Mouse (Mus musculus) liver, embryonic 11.5 days (tissue): ENCODE measurements around the gene Rgs3. TPM values are rescaled to one million over a fixed set of nuclear protein-coding genes. Genes with fewer than 3 reads are reported as not detected.

ENCODE experiments used
- ATAC-seq: fragments of 200-750 bp; cut with Nextera tagmentation; replicated peaks from 2 replicates; pipeline ENCODE4 v1.8.0; 2017; ENCODE audit warnings: moderate number of reproducible peaks, mild to moderate bottlenecking, moderate TSS enrichment, moderate library complexity; ENCODE audit not compliant: low FRiP score
- DNase-seq: peaks from one replicate; pipeline ENCODE4 v3.0.0-alpha.2; 2017; ENCODE audit warnings: low spot score
- H3K27ac ChIP-seq: fragments of 300-500 bp; sonication (generic); 2 replicates; pipeline ENCODE4 v1.5.1; 2014; ENCODE audit warnings: mild to moderate bottlenecking, low read depth, low read length, control low read depth
- H3K27me3 ChIP-seq: fragments of 300-500 bp; sonication (generic); replicated peaks from 2 replicates; pipeline ENCODE4 v1.6.1; 2014; ENCODE audit warnings: low read length, mixed read lengths; ENCODE audit not compliant: control insufficient read depth, insufficient read depth
- H3K36me3 ChIP-seq: fragments of 300-500 bp; sonication (generic); 2 replicates; pipeline ENCODE4 v1.6.1; 2014; ENCODE audit warnings: mild to moderate bottlenecking, low read length, moderate library complexity, mixed read lengths; ENCODE audit not compliant: control insufficient read depth, insufficient read depth
- H3K4me1 ChIP-seq: fragments of 300-500 bp; sonication (generic); replicated peaks from 2 replicates; pipeline ENCODE4 v1.6.1; 2014; ENCODE audit warnings: low read length, mixed read lengths; ENCODE audit not compliant: control insufficient read depth, insufficient read depth
- H3K4me2 ChIP-seq: fragments of 300-500 bp; sonication (generic); 2 replicates; pipeline ENCODE4 v1.6.1; 2014; ENCODE audit warnings: mild to moderate bottlenecking, control low read depth, moderate library complexity
- H3K4me3 ChIP-seq: fragments of 300-500 bp; sonication (generic); 2 replicates; pipeline ENCODE4 v1.5.1; 2014; ENCODE audit warnings: low read depth, low read length, control low read depth
- H3K9ac ChIP-seq: fragments of 300-500 bp; sonication (generic); 2 replicates; pipeline ENCODE4 v1.6.1; 2014; ENCODE audit warnings: low read depth, low read length, control low read depth
- H3K9me3 ChIP-seq: fragments of 300-500 bp; sonication (generic); 2 replicates; pipeline ENCODE4 v1.6.1; 2016; ENCODE audit warnings: low read length, inconsistent platforms, mixed read lengths; ENCODE audit not compliant: control insufficient read depth
- WGBS: fragments of 180-500 bp; shearing (Covaris S2); extraction: QIAGEN DNeasy Blood & Tissue Kit; methylation state at CpG from one replicate; pipeline ENCODE4 v1.1.7; 2014; 5-methylcytosine and 5-hydroxymethylcytosine counted together
- polyA plus RNA-seq: library from polyadenylated mRNA; unstranded; fragments of >200 nt; fragmentation: Nextera tagmentation; extraction: Ambion mirVana; gene quantifications from 2 replicates; pipeline ENCODE4 v1.2.1, GENCODE M21; 2014

Rgs3 gene
- polyA plus RNA-seq, 1 experiment from 2014 or later = 12.3 TPM

- H3K4me3 ChIP-seq = no peak overlapping the region
- WGBS = 86% methylated on average over 4 of the region's 4 CpGs
- peaks cover 16% of the 10 kb centered on the region for H3K4me1 ChIP-seq
- no peak overlapping the region for H3K27ac ChIP-seq
- ATAC-seq = no peak
- no peaks in the 10 kb centered on the region for H3K9me3 ChIP-seq
- no peak overlapping the region for H3K4me2 ChIP-seq
- no peaks in the 10 kb centered on the region for H3K36me3 ChIP-seq
- H3K9ac ChIP-seq = no peak overlapping the region
- no peak for DNase-seq
- H3K27me3 ChIP-seq = no peaks in the 10 kb centered on the region
Observed at GRCm38 (mm10) chr4:62633243-62633642, 73.6 kb downstream of the Rgs3 start.

GRCm38 (mm10) chr4:62634054-62634591 is 74.5 kb downstream of the Rgs3 start:
- WGBS = 31% methylated on average over 13 of the region's 13 CpGs
- Histone ChIP-seq H3K4me1 (peaks cover 16% of the 10 kb centered on the region), H3K4me3 (no peak overlapping the region), H3K4me2 (no peak overlapping the region), H3K27me3 (no peaks in the 10 kb centered on the region), H3K36me3 (no peaks in the 10 kb centered on the region), H3K9ac (no peak overlapping the region), H3K9me3 (no peaks in the 10 kb centered on the region), H3K27ac (peak overlapping the region; percentile 35)
- DNase-seq = no peak
- ATAC-seq = peak; percentile 21; the same call in 1 of the 2 replicates

- Histone ChIP-seq H3K4me2 (no peak overlapping the region), H3K4me3 (no peak overlapping the region), H3K9me3 (no peaks in the 10 kb centered on the region), H3K27ac (no peak overlapping the region), H3K36me3 (no peaks in the 10 kb centered on the region), H3K9ac (no peak overlapping the region), H3K27me3 (no peaks in the 10 kb centered on the region), H3K4me1 (peaks cover 11% of the 10 kb centered on the region)
- no peak for DNase-seq
- WGBS = 40% methylated on average over 2 of the region's 2 CpGs
- peak; percentile 31; the same call in 1 of the 2 replicates for ATAC-seq
Observed at GRCm38 (mm10) chr4:62634840-62635239, 75.2 kb downstream of the Rgs3 start.

DNA sequence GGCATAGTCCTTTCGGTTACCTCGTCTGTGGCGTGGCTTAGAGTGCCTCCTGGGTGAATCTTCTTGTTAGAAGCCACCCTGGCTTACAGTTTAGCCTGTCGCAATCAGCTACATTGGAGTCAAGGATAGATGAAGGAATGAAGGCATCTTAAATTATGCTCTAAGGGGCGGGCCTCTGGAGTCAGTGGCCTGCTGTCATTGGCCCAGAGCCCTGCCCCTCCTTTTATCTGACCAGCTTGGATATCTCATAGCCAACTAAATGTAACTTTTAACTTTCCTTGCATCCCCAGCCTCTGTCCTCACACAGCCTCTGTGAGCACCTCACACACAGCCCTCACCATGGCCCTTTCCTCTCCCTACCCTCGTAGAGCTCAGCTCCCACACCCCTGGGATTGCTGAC is 76.4 kb downstream of the Rgs3 start:
- H3K9ac ChIP-seq = no peak overlapping the region
- peaks cover 12% of the 10 kb centered on the region for H3K4me1 ChIP-seq
- no peak overlapping the region for H3K4me2 ChIP-seq
- ATAC-seq = no peak
- no peak overlapping the region for H3K4me3 ChIP-seq
- H3K27ac ChIP-seq = no peak overlapping the region
- no peaks in the 10 kb centered on the region for H3K27me3 ChIP-seq
- no peak for DNase-seq
- no peaks in the 10 kb centered on the region for H3K36me3 ChIP-seq
- no peaks in the 10 kb centered on the region for H3K9me3 ChIP-seq
- 74% methylated on average over 6 of the region's 6 CpGs for WGBS

DNA sequence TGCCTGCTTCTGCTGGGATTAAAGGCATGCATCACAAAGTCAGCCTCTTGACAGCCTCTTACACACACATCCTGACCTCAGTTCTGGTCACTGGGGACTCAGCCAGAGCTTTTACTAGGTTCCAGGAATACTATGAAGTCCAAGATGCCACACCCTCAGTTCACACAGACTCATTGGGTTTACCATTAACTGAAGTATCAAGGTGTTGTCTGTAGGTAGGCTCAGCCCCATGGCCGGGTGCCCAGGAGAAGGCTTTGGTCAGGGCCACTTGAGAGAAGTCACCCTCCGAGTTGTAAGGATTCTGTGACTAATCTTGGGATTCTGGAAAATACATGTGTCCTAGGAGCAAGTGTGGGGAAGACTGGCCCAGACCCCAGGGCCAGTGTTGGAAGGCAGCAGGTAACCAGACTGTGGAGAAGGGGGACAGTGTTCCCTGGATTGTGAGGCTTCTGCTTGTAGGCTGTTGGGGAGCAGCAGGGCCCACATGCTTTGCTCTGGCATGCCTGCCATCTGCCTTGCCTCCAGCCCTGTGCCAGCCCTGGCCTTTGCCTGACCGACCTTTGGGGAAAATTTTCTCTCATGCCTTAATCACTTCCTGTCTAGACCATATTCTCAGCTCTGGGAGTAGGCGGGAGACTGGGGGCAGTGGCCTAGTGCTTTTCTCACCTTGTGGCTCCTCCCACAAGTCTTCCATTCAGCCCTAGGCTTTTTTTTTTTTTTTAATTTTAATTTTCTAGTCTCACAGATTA is 78.4 kb downstream of the Rgs3 start:
- peaks cover 13% of the 10 kb centered on the region for H3K4me1 ChIP-seq
- no peak overlapping the region for H3K4me3 ChIP-seq
- DNase-seq = no peak
- H3K4me2 ChIP-seq = no peak overlapping the region
- no peak overlapping the region for H3K9ac ChIP-seq
- H3K36me3 ChIP-seq = no peaks in the 10 kb centered on the region
- H3K27me3 ChIP-seq = no peaks in the 10 kb centered on the region
- no peak for ATAC-seq
- no peaks in the 10 kb centered on the region for H3K9me3 ChIP-seq
- WGBS = 60% methylated on average over 4 of the region's 4 CpGs
- no peak overlapping the region for H3K27ac ChIP-seq

- DNase-seq (no peak), ATAC-seq (no peak)
- no peak overlapping the region for H3K4me3 ChIP-seq
- no peaks in the 10 kb centered on the region for H3K36me3 ChIP-seq
- WGBS = 52% methylated on average over 15 of the region's 15 CpGs
- no peak overlapping the region for H3K4me2 ChIP-seq
- H3K9me3 ChIP-seq = no peaks in the 10 kb centered on the region
- H3K27me3 ChIP-seq = no peaks in the 10 kb centered on the region
- H3K4me1 ChIP-seq = peaks cover 8% of the 10 kb centered on the region
- H3K9ac ChIP-seq = no peak overlapping the region
- no peak overlapping the region for H3K27ac ChIP-seq
Observed at GRCm38 (mm10) chr4:62640496-62641229, 81.0 kb downstream of the Rgs3 start.

DNA sequence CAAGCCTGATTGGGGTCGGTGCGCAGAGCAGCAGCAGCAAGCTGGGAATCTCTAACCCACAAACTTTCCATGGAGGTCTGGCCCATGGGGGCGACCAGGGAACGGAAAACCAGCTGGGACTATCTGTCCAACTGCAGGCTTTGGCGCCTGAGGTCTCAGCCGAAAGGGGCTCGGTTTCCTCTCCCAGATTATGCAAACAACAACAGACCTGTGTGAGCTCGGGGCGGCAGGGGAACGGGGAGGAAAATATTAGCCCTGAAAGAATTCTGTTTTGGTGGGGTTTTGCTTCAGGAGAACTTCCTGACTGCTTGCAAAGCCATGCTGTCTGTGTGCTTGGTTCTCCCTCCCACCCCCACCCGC is 81.6 kb downstream of the Rgs3 start:
- Histone ChIP-seq H3K9ac (no peak overlapping the region), H3K9me3 (no peaks in the 10 kb centered on the region), H3K27ac (no peak overlapping the region), H3K4me1 (peaks cover 6% of the 10 kb centered on the region), H3K4me3 (no peak overlapping the region), H3K4me2 (no peak overlapping the region), H3K36me3 (no peaks in the 10 kb centered on the region), H3K27me3 (no peaks in the 10 kb centered on the region)
- 0 out of 2 replicates have a peak, but pooled peaks have one; percentile 16 for ATAC-seq
- no peak for DNase-seq
- WGBS = 20% methylated on average over 11 of the region's 11 CpGs

GRCm38 (mm10) chr4:62641656-62642055 is 82.0 kb downstream of the Rgs3 start:
- no peak overlapping the region for H3K4me3 ChIP-seq
- DNase-seq (no peak), ATAC-seq (no peak)
- H3K36me3 ChIP-seq = no peaks in the 10 kb centered on the region
- H3K27me3 ChIP-seq = no peaks in the 10 kb centered on the region
- H3K4me1 ChIP-seq = peaks cover 6% of the 10 kb centered on the region
- no peaks in the 10 kb centered on the region for H3K9me3 ChIP-seq
- H3K4me2 ChIP-seq = no peak overlapping the region
- H3K27ac ChIP-seq = no peak overlapping the region
- WGBS = 61% methylated on average over 3 of the region's 3 CpGs
- H3K9ac ChIP-seq = no peak overlapping the region
